Mouse (Mus musculus): ENCODE data around the gene Olfr1189. TPM values are rescaled to one million over a fixed set of nuclear protein-coding genes. Genes with fewer than 3 reads are reported as not detected.
"Not testable (repeated sequence)": the region's sequence is repeated elsewhere in the genome, so short reads cannot be mapped to it uniquely, and the experiment has no call there.

The Olfr1189 gene
- polyA plus RNA-seq (2015; fragmentation: Nextera tagmentation; extraction: Ambion mirVana) = not detected in 2 replicates

GRCm38 (mm10) chr2:88586154-88586553 is at the start of gene Olfr1189:
Olfr1189 (plus strand) TSS chr2:88586454.
- ATAC-seq (ENCODE audit: low FRiP score, low read depth) = no peak
- Histone ChIP-seq H3K4me1 (replicated peaks) (no peaks in the 10 kb centered on the region), H3K4me3 (no peak within 1 kb of the TSS), H3K27ac (replicated peaks) (no peak within 1 kb of the TSS), H3K4me2 (no peak within 1 kb of the TSS), H3K9me3 (no peaks in the 10 kb centered on the region), H3K27me3 (no peaks in the 10 kb centered on the region), H3K9ac (no peak within 1 kb of the TSS), H3K36me3 (no peaks in the 10 kb centered on the region)

GRCm38 (mm10) chr2:88556635-88557034 is 29.6 kb upstream of the Olfr1189 start, which contains the start of gene Olfr1188:
Olfr1188 (plus strand) TSS chr2:88556935.
- Histone ChIP-seq H3K9ac (no peak within 1 kb of the TSS), H3K9me3 (no peaks in the 10 kb centered on the region), H3K4me2 (no peak within 1 kb of the TSS), H3K4me1 (replicated peaks) (no peaks in the 10 kb centered on the region), H3K4me3 (no peak within 1 kb of the TSS), H3K36me3 (no peaks in the 10 kb centered on the region), H3K27ac (replicated peaks) (no peak within 1 kb of the TSS), H3K27me3 (no peaks in the 10 kb centered on the region)
- no peak for ATAC-seq (ENCODE audit: low FRiP score, low read depth)
- WGBS = 87% methylated on average over 2 of the region's 2 CpGs

GRCm38 (mm10) chr2:88572696-88573095 is 13.6 kb upstream of the Olfr1189 start:
- ATAC-seq (ENCODE audit: low FRiP score, low read depth); H3K9me3 ChIP-seq; H3K9ac ChIP-seq; H3K4me3 ChIP-seq; H3K27ac ChIP-seq (replicated peaks); H3K4me1 ChIP-seq (replicated peaks); H3K36me3 ChIP-seq; H3K4me2 ChIP-seq; H3K27me3 ChIP-seq: not testable (repeated sequence)
- WGBS = 92% methylated on average over 12 of the region's 12 CpGs

DNA sequence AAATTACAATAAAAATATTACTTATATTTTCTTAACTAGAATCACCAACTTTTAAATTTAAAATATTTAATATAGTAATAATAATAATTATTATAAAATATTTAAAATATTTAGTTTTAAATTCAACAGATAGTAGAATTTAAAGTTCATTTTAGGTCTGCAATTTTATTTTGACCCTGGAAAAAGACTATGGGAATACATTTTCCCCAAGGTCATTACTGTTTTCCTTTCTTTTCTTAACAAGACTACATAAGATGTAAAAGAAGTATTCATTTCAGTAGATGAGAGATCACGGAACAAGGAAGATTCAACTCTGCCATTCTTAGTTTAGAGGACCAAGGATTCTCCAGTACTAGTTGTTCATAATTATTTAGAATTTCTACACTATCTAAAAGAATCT is 54.0 kb downstream of the Olfr1189 start, which contains the start of gene Olfr1191-ps1:
Gene Olfr1191-ps1, plus strand, starts transcription at position 301 of the 400 bp plus-strand sequence.
- H3K27me3 ChIP-seq; H3K4me2 ChIP-seq; ATAC-seq (ENCODE audit: low FRiP score, low read depth); H3K27ac ChIP-seq (replicated peaks); H3K9ac ChIP-seq; H3K4me1 ChIP-seq (replicated peaks); H3K9me3 ChIP-seq; H3K36me3 ChIP-seq; H3K4me3 ChIP-seq: not testable (repeated sequence)
- WGBS = 84% methylated on average over 1 of the region's 1 CpGs

Other genes starting within 250 kb of the Olfr1189 start
- gene Olfr1176, start 249.7 kb upstream of the Olfr1189 start, polyA plus RNA-seq (2015; fragmentation: Nextera tagmentation; extraction: Ambion mirVana) = not detected in 2 replicates
- not detected in 2 replicates for gene Olfr1177-ps, start 240.0 kb upstream of the Olfr1189 start, polyA plus RNA-seq (2015; fragmentation: Nextera tagmentation; extraction: Ambion mirVana)
- not detected in 2 replicates for gene Olfr1178, start 199.4 kb upstream of the Olfr1189 start, polyA plus RNA-seq (2015; fragmentation: Nextera tagmentation; extraction: Ambion mirVana)
- not detected in 2 replicates for gene Olfr1179, start 180.0 kb upstream of the Olfr1189 start, polyA plus RNA-seq (2015; fragmentation: Nextera tagmentation; extraction: Ambion mirVana)
- not detected in 2 replicates for gene Olfr1180, start 167.3 kb upstream of the Olfr1189 start, polyA plus RNA-seq (2015; fragmentation: Nextera tagmentation; extraction: Ambion mirVana)
- not detected in 2 replicates for gene Olfr1181, start 160.3 kb upstream of the Olfr1189 start, polyA plus RNA-seq (2015; fragmentation: Nextera tagmentation; extraction: Ambion mirVana)
- gene Gm13757, start 137.3 kb upstream of the Olfr1189 start, polyA plus RNA-seq (2015; fragmentation: Nextera tagmentation; extraction: Ambion mirVana) = not detected in 2 replicates
- not detected in 2 replicates for gene Olfr1183, start 131.6 kb upstream of the Olfr1189 start, polyA plus RNA-seq (2015; fragmentation: Nextera tagmentation; extraction: Ambion mirVana)
- gene Olfr1184, start 102.9 kb upstream of the Olfr1189 start, polyA plus RNA-seq (2015; fragmentation: Nextera tagmentation; extraction: Ambion mirVana) = not detected in 2 replicates
- gene Olfr1185-ps1, start 93.1 kb upstream of the Olfr1189 start, polyA plus RNA-seq (2015; fragmentation: Nextera tagmentation; extraction: Ambion mirVana) = not detected in 2 replicates
- not detected in 2 replicates for gene Olfr1186, start 67.9 kb upstream of the Olfr1189 start, polyA plus RNA-seq (2015; fragmentation: Nextera tagmentation; extraction: Ambion mirVana)
- gene Olfr1188, start 29.5 kb upstream of the Olfr1189 start, polyA plus RNA-seq (2015; fragmentation: Nextera tagmentation; extraction: Ambion mirVana) = not detected in 2 replicates
- not detected in 2 replicates for gene Olfr1191-ps1, start 54.1 kb downstream of the Olfr1189 start, polyA plus RNA-seq (2015; fragmentation: Nextera tagmentation; extraction: Ambion mirVana)
- not detected in 2 replicates for gene Olfr1192-ps1, start 62.1 kb downstream of the Olfr1189 start, polyA plus RNA-seq (2015; fragmentation: Nextera tagmentation; extraction: Ambion mirVana)
- not detected in 2 replicates for gene Olfr1193, start 89.2 kb downstream of the Olfr1189 start, polyA plus RNA-seq (2015; fragmentation: Nextera tagmentation; extraction: Ambion mirVana)
- not detected in 2 replicates for gene Olfr1195, start 102.7 kb downstream of the Olfr1189 start, polyA plus RNA-seq (2015; fragmentation: Nextera tagmentation; extraction: Ambion mirVana)
- not detected in 2 replicates for gene Olfr1196, start 118.1 kb downstream of the Olfr1189 start, polyA plus RNA-seq (2015; fragmentation: Nextera tagmentation; extraction: Ambion mirVana)
- not detected in 2 replicates for gene Olfr1197, start 145.9 kb downstream of the Olfr1189 start, polyA plus RNA-seq (2015; fragmentation: Nextera tagmentation; extraction: Ambion mirVana)
- gene Olfr1198, start 164.9 kb downstream of the Olfr1189 start, polyA plus RNA-seq (2015; fragmentation: Nextera tagmentation; extraction: Ambion mirVana) = not detected in 2 replicates
- gene Olfr1199, start 174.0 kb downstream of the Olfr1189 start, polyA plus RNA-seq (2015; fragmentation: Nextera tagmentation; extraction: Ambion mirVana) = not detected in 2 replicates
- gene Olfr1200, start 184.0 kb downstream of the Olfr1189 start, polyA plus RNA-seq (2015; fragmentation: Nextera tagmentation; extraction: Ambion mirVana) = not detected in 2 replicates
- not detected in 2 replicates for gene Olfr1201, start 206.6 kb downstream of the Olfr1189 start, polyA plus RNA-seq (2015; fragmentation: Nextera tagmentation; extraction: Ambion mirVana)
- gene Olfr1202, start 228.0 kb downstream of the Olfr1189 start, polyA plus RNA-seq (2015; fragmentation: Nextera tagmentation; extraction: Ambion mirVana) = 0.04 TPM in 1 of 2 replicates, not detected in the other
- not detected in 2 replicates for gene Olfr1205, start 243.3 kb downstream of the Olfr1189 start, polyA plus RNA-seq (2015; fragmentation: Nextera tagmentation; extraction: Ambion mirVana)

Data from hindbrain, embryonic 15.5 days (tissue).